Mouse (Mus musculus): Measurements from ENCODE around the gene Insig2. TPM values are rescaled to one million over a fixed set of nuclear protein-coding genes. Genes with fewer than 3 reads are reported as not detected.

The Insig2 gene
- polyA plus RNA-seq, 1 experiment from 2014 or later, result 9.8 TPM

GRCm38 (mm10) chr1:121360561-121360960 is 28.2 kb upstream of the Insig2 start:
- DNase-seq (ENCODE audit: low spot score), result no peak
- 51% methylated on average over 4 of the region's 4 CpGs for WGBS
- Histone ChIP-seq H3K36me3 (ENCODE audit: control insufficient read depth, insufficient read depth, low read length) (no peaks in the 10 kb centered on the region), H3K9ac (ENCODE audit: low read depth, low read length) (no peak overlapping the region), H3K27me3 (replicated peaks; ENCODE audit: control insufficient read depth, insufficient read depth, low read length) (no peaks in the 10 kb centered on the region), H3K27ac (ENCODE audit: low read depth, low read length) (no peak overlapping the region), H3K9me3 (ENCODE audit: control insufficient read depth, low read length) (no peaks in the 10 kb centered on the region), H3K4me1 (replicated peaks; ENCODE audit: control insufficient read depth, insufficient read depth, low read length) (no peaks in the 10 kb centered on the region), H3K4me3 (ENCODE audit: low read depth, low read length) (no peak overlapping the region), H3K4me2 (no peak overlapping the region)
- no peak for ATAC-seq (replicated peaks; ENCODE audit: low FRiP score)

GRCm38 (mm10) chr1:121359680-121360079 is 27.3 kb upstream of the Insig2 start:
- Histone ChIP-seq H3K27me3 (replicated peaks; ENCODE audit: control insufficient read depth, insufficient read depth, low read length) (no peaks in the 10 kb centered on the region), H3K36me3 (ENCODE audit: control insufficient read depth, insufficient read depth, low read length) (no peaks in the 10 kb centered on the region), H3K4me3 (ENCODE audit: low read depth, low read length) (no peak overlapping the region), H3K9ac (ENCODE audit: low read depth, low read length) (no peak overlapping the region), H3K4me1 (replicated peaks; ENCODE audit: control insufficient read depth, insufficient read depth, low read length) (no peaks in the 10 kb centered on the region), H3K4me2 (no peak overlapping the region), H3K9me3 (ENCODE audit: control insufficient read depth, low read length) (no peaks in the 10 kb centered on the region), H3K27ac (ENCODE audit: low read depth, low read length) (no peak overlapping the region)
- 73% methylated on average over 12 of the region's 12 CpGs for WGBS
- ATAC-seq (replicated peaks; ENCODE audit: low FRiP score), result no peak
- no peak for DNase-seq (ENCODE audit: low spot score)

GRCm38 (mm10) chr1:121353779-121354178 is 21.4 kb upstream of the Insig2 start:
- no peaks in the 10 kb centered on the region for H3K4me1 ChIP-seq (replicated peaks; ENCODE audit: control insufficient read depth, insufficient read depth, low read length)
- no peak for DNase-seq (ENCODE audit: low spot score)
- no peak overlapping the region for H3K4me3 ChIP-seq (ENCODE audit: low read depth, low read length)
- no peak overlapping the region for H3K9ac ChIP-seq (ENCODE audit: low read depth, low read length)
- no peak overlapping the region for H3K4me2 ChIP-seq
- H3K27ac ChIP-seq (ENCODE audit: low read depth, low read length), result no peak overlapping the region
- H3K9me3 ChIP-seq (ENCODE audit: control insufficient read depth, low read length), result no peaks in the 10 kb centered on the region
- H3K36me3 ChIP-seq (ENCODE audit: control insufficient read depth, insufficient read depth, low read length), result no peaks in the 10 kb centered on the region
- H3K27me3 ChIP-seq (replicated peaks; ENCODE audit: control insufficient read depth, insufficient read depth, low read length), result no peaks in the 10 kb centered on the region
- ATAC-seq (replicated peaks; ENCODE audit: low FRiP score), result no peak

- Histone ChIP-seq H3K9me3 (ENCODE audit: control insufficient read depth, low read length) (no peaks in the 10 kb centered on the region), H3K36me3 (ENCODE audit: control insufficient read depth, insufficient read depth, low read length) (no peaks in the 10 kb centered on the region), H3K4me1 (replicated peaks; ENCODE audit: control insufficient read depth, insufficient read depth, low read length) (no peaks in the 10 kb centered on the region), H3K27me3 (replicated peaks; ENCODE audit: control insufficient read depth, insufficient read depth, low read length) (no peaks in the 10 kb centered on the region), H3K27ac (ENCODE audit: low read depth, low read length) (no peak overlapping the region), H3K4me3 (ENCODE audit: low read depth, low read length) (no peak overlapping the region), H3K4me2 (no peak overlapping the region), H3K9ac (ENCODE audit: low read depth, low read length) (no peak overlapping the region)
- DNase-seq (ENCODE audit: low spot score) (no peak), ATAC-seq (replicated peaks; ENCODE audit: low FRiP score) (no peak)
- WGBS, result 68% methylated on average over 3 of the region's 3 CpGs
Observed at GRCm38 (mm10) chr1:121351037-121351436, 18.6 kb upstream of the Insig2 start.

- no peaks in the 10 kb centered on the region for H3K36me3 ChIP-seq (ENCODE audit: control insufficient read depth, insufficient read depth, low read length)
- no peaks in the 10 kb centered on the region for H3K9me3 ChIP-seq (ENCODE audit: control insufficient read depth, low read length)
- no peak for ATAC-seq (replicated peaks; ENCODE audit: low FRiP score)
- no peak for DNase-seq (ENCODE audit: low spot score)
- H3K4me3 ChIP-seq (ENCODE audit: low read depth, low read length), result no peak overlapping the region
- no peaks in the 10 kb centered on the region for H3K27me3 ChIP-seq (replicated peaks; ENCODE audit: control insufficient read depth, insufficient read depth, low read length)
- no peak overlapping the region for H3K27ac ChIP-seq (ENCODE audit: low read depth, low read length)
- no peak overlapping the region for H3K9ac ChIP-seq (ENCODE audit: low read depth, low read length)
- H3K4me2 ChIP-seq, result no peak overlapping the region
- no peaks in the 10 kb centered on the region for H3K4me1 ChIP-seq (replicated peaks; ENCODE audit: control insufficient read depth, insufficient read depth, low read length)
- 86% methylated on average over 13 of the region's 13 CpGs for WGBS
Observed at GRCm38 (mm10) chr1:121350616-121351015, 18.2 kb upstream of the Insig2 start.

GRCm38 (mm10) chr1:121348875-121349847 is 16.8 kb upstream of the Insig2 start:
- 77% methylated on average over 4 of the region's 4 CpGs for WGBS
- no peak for ATAC-seq (replicated peaks; ENCODE audit: low FRiP score)
- DNase-seq (ENCODE audit: low spot score), result no peak
- no peak overlapping the region for H3K4me2 ChIP-seq
- no peak overlapping the region for H3K27ac ChIP-seq (ENCODE audit: low read depth, low read length)
- no peak overlapping the region for H3K9ac ChIP-seq (ENCODE audit: low read depth, low read length)
- H3K4me1 ChIP-seq (replicated peaks; ENCODE audit: control insufficient read depth, insufficient read depth, low read length), result no peaks in the 10 kb centered on the region
- H3K9me3 ChIP-seq (ENCODE audit: control insufficient read depth, low read length), result no peaks in the 10 kb centered on the region
- no peaks in the 10 kb centered on the region for H3K27me3 ChIP-seq (replicated peaks; ENCODE audit: control insufficient read depth, insufficient read depth, low read length)
- H3K36me3 ChIP-seq (ENCODE audit: control insufficient read depth, insufficient read depth, low read length), result no peaks in the 10 kb centered on the region
- H3K4me3 ChIP-seq (ENCODE audit: low read depth, low read length), result no peak overlapping the region

- WGBS, result 55% methylated on average over 5 of the region's 5 CpGs
- DNase-seq (ENCODE audit: low spot score) (no peak), ATAC-seq (replicated peaks; ENCODE audit: low FRiP score) (no peak)
- Histone ChIP-seq H3K4me2 (no peak overlapping the region), H3K9ac (ENCODE audit: low read depth, low read length) (no peak overlapping the region), H3K4me1 (replicated peaks; ENCODE audit: control insufficient read depth, insufficient read depth, low read length) (no peaks in the 10 kb centered on the region), H3K4me3 (ENCODE audit: low read depth, low read length) (no peak overlapping the region), H3K27me3 (replicated peaks; ENCODE audit: control insufficient read depth, insufficient read depth, low read length) (no peaks in the 10 kb centered on the region), H3K9me3 (ENCODE audit: control insufficient read depth, low read length) (no peaks in the 10 kb centered on the region), H3K36me3 (ENCODE audit: control insufficient read depth, insufficient read depth, low read length) (no peaks in the 10 kb centered on the region), H3K27ac (ENCODE audit: low read depth, low read length) (no peak overlapping the region)
Observed at GRCm38 (mm10) chr1:121343966-121344365, 11.6 kb upstream of the Insig2 start.

- DNase-seq (ENCODE audit: low spot score), result no peak
- 59% methylated on average over 4 of the region's 4 CpGs for WGBS
- no peak for ATAC-seq (replicated peaks; ENCODE audit: low FRiP score)
- Histone ChIP-seq H3K9ac (ENCODE audit: low read depth, low read length) (no peak overlapping the region), H3K4me3 (ENCODE audit: low read depth, low read length) (no peak overlapping the region), H3K4me2 (no peak overlapping the region), H3K27ac (ENCODE audit: low read depth, low read length) (no peak overlapping the region), H3K36me3 (ENCODE audit: control insufficient read depth, insufficient read depth, low read length) (no peaks in the 10 kb centered on the region), H3K4me1 (replicated peaks; ENCODE audit: control insufficient read depth, insufficient read depth, low read length) (no peaks in the 10 kb centered on the region), H3K27me3 (replicated peaks; ENCODE audit: control insufficient read depth, insufficient read depth, low read length) (no peaks in the 10 kb centered on the region), H3K9me3 (ENCODE audit: control insufficient read depth, low read length) (no peaks in the 10 kb centered on the region)
Observed at GRCm38 (mm10) chr1:121335789-121336188, 3.4 kb upstream of the Insig2 start.

Measured in liver, embryonic 11.5 days (tissue).